Mouse (Mus musculus) E14TG2a.4 (cell line): Measurements from ENCODE around the gene Aqr.
"Not testable (repeated sequence)": the region's sequence is repeated elsewhere in the genome, so short reads cannot be mapped to it uniquely, and the experiment has no call there.

Source experiments
- H3K27me3 ChIP-seq: 2 replicates; pipeline ENCODE4 v1.6.1; 2014; ENCODE audit warnings: low read length, control low read depth; ENCODE audit not compliant: insufficient read depth
- H3K36me3 ChIP-seq: 2 replicates; pipeline ENCODE4 v1.6.1; 2014; ENCODE audit warnings: low read length, control low read depth; ENCODE audit not compliant: insufficient read depth
- H3K4me1 ChIP-seq: replicated peaks from 2 replicates; pipeline ENCODE4 v1.6.1; 2014; ENCODE audit warnings: low read depth, low read length, control low read depth
- H3K4me3 ChIP-seq: replicated peaks from 2 replicates; pipeline ENCODE4 v1.5.1; 2014; ENCODE audit warnings: mild to moderate bottlenecking, low read length
- H3K9me3 ChIP-seq: 2 replicates; pipeline ENCODE4 v1.6.1; 2014; ENCODE audit warnings: low read length, control low read depth
- CTCF ChIP-seq: conservative IDR thresholded peaks from 2 replicates; pipeline ENCODE4 v1.5.1; 2014; ENCODE audit warnings: low read length
- NANOG ChIP-seq: IDR thresholded peaks from 2 replicates; pipeline ENCODE4 v1.6.1; 2014; ENCODE audit warnings: borderline replicate concordance, low read length, mixed read lengths
- POU5F1 ChIP-seq: IDR thresholded peaks from 2 replicates; pipeline ENCODE4 v1.6.1; 2014; ENCODE audit warnings: low read length, borderline replicate concordance

Aqr gene

GRCm38 (mm10) chr2:114186924-114187323 lies at the start of gene Aqr:
TSS of gene Aqr (minus strand) at chr2:114187024.
- H3K27me3 ChIP-seq, H3K36me3 ChIP-seq, H3K4me3 ChIP-seq, H3K9me3 ChIP-seq, H3K4me1 ChIP-seq: not testable (repeated sequence)

GRCm38 (mm10) chr2:114236566-114236965 lies 49.7 kb upstream of the Aqr start:
- H3K4me3 ChIP-seq = no peak overlapping the region
- no peaks in the 10 kb centered on the region for H3K27me3 ChIP-seq
- TF ChIP-seq NANOG (no peak), CTCF (no peak), POU5F1 (no peak)
- no peaks in the 10 kb centered on the region for H3K9me3 ChIP-seq
- no peaks in the 10 kb centered on the region for H3K36me3 ChIP-seq
- no peaks in the 10 kb centered on the region for H3K4me1 ChIP-seq

- Histone ChIP-seq H3K9me3 (no peaks in the 10 kb centered on the region), H3K36me3 (no peaks in the 10 kb centered on the region), H3K4me3 (no peak overlapping the region), H3K4me1 (no peaks in the 10 kb centered on the region), H3K27me3 (no peaks in the 10 kb centered on the region)
- TF ChIP-seq NANOG (no peak), POU5F1 (no peak), CTCF (no peak)
These were observed 48.8 kb upstream of the Aqr start for GRCm38 (mm10) chr2:114235584-114235983.

- Histone ChIP-seq H3K27me3 (no peaks in the 10 kb centered on the region), H3K4me1 (no peaks in the 10 kb centered on the region), H3K4me3 (no peak overlapping the region), H3K36me3 (no peaks in the 10 kb centered on the region), H3K9me3 (no peaks in the 10 kb centered on the region)
- TF ChIP-seq NANOG (no peak), CTCF (no peak), POU5F1 (no peak)
These were observed 44.4 kb upstream of the Aqr start for GRCm38 (mm10) chr2:114231248-114231647.

GRCm38 (mm10) chr2:114228672-114229071 lies 41.8 kb upstream of the Aqr start:
- no peak overlapping the region for H3K4me3 ChIP-seq
- TF ChIP-seq NANOG (no peak), POU5F1 (no peak), CTCF (no peak)

GRCm38 (mm10) chr2:114205036-114205435 lies 18.2 kb upstream of the Aqr start:
- Histone ChIP-seq H3K36me3 (no peaks in the 10 kb centered on the region), H3K27me3 (peaks cover 3% of the 10 kb centered on the region; the same call in 1 of the 2 replicates), H3K4me1 (peaks cover 5% of the 10 kb centered on the region), H3K9me3 (no peaks in the 10 kb centered on the region), H3K4me3 (no peak overlapping the region)
- TF ChIP-seq CTCF = no peak
- TF ChIP-seq POU5F1 = no peak
- TF ChIP-seq NANOG = no peak

More at GRCm38 (mm10) chr2:114228672-114229071, 41.8 kb upstream of the Aqr start:
- Histone ChIP-seq H3K9me3 (no peaks in the 10 kb centered on the region), H3K4me1 (no peaks in the 10 kb centered on the region), H3K36me3 (no peaks in the 10 kb centered on the region), H3K27me3 (no peaks in the 10 kb centered on the region)

- no peaks in the 10 kb centered on the region for H3K9me3 ChIP-seq
- H3K36me3 ChIP-seq = peaks cover 9% of the 10 kb centered on the region
- H3K4me3 ChIP-seq = peak overlapping the region; percentile 88
- H3K4me1 ChIP-seq = peaks cover 11% of the 10 kb centered on the region
- TF ChIP-seq POU5F1 (no peak), CTCF (no peak), NANOG (no peak)
- peaks cover 3% of the 10 kb centered on the region; the same call in 1 of the 2 replicates for H3K27me3 ChIP-seq
These were observed 14.8 kb upstream of the Aqr start for GRCm38 (mm10) chr2:114201574-114201973.

GRCm38 (mm10) chr2:114200932-114201559 lies 14.2 kb upstream of the Aqr start, which contains the start of gene Zfp770:
TSS of gene Zfp770 (minus strand) at chr2:114201469.
- peaks cover 11% of the 10 kb centered on the region for H3K4me1 ChIP-seq
- peak within 1 kb of the TSS; percentile 88 for H3K4me3 ChIP-seq
- H3K36me3 ChIP-seq = peaks cover 14% of the 10 kb centered on the region
- peaks cover 3% of the 10 kb centered on the region; the same call in 1 of the 2 replicates for H3K27me3 ChIP-seq
- TF ChIP-seq CTCF (no peak), POU5F1 (no peak), NANOG (no peak)
- H3K9me3 ChIP-seq = no peaks in the 10 kb centered on the region

- H3K27me3 ChIP-seq = no peaks in the 10 kb centered on the region
- peaks cover 30% of the 10 kb centered on the region for H3K36me3 ChIP-seq
- no peaks in the 10 kb centered on the region for H3K9me3 ChIP-seq
- TF ChIP-seq CTCF = no peak
- TF ChIP-seq NANOG = no peak
- TF ChIP-seq POU5F1 = no peak
- no peak overlapping the region for H3K4me3 ChIP-seq
- H3K4me1 ChIP-seq = peaks cover 15% of the 10 kb centered on the region
These were observed 9.6 kb upstream of the Aqr start for GRCm38 (mm10) chr2:114196421-114196820.
